10 mouse cellular contexts compared by ENCODE assay signal in genomic region chr2:25877736-25878268, GRCm38 (mm10). TPM values are rescaled to one million over a fixed set of nuclear protein-coding genes. Genes with fewer than 3 reads are reported as not detected.
DNase-seq lines count a peak whose midpoint lies in the region; ATAC-seq lines count a peak whose summit lies in the region.
"Had no signal": no experiment of that assay in that cellular context is flagged by ENCODE, and none has a peak within 500 bp of the region (broad histone marks: within the 10 kb centered on the region; RNA-seq: fewer than 3 reads in every experiment).

No protein-coding gene starts in this region.

- no peaks in the 10 kb centered on the region for H3K36me3 ChIP-seq in heart, embryonic 11.5 days (ENCODE audit: control insufficient read depth, insufficient read depth, low read length)
- H3K36me3 ChIP-seq in forebrain, embryonic 13.5 days (ENCODE audit: poor library complexity, severe bottlenecking): no peaks in the 10 kb centered on the region
- H3K36me3 ChIP-seq in limb, embryonic 15.5 days: no peaks in the 10 kb centered on the region
- H3K36me3 ChIP-seq in stomach, embryonic 16.5 days (ENCODE audit: control insufficient read depth, insufficient read depth, low read length): no peaks in the 10 kb centered on the region

- peak overlapping the region; percentile 59 for H3K4me2 ChIP-seq in heart, embryonic 11.5 days
- H3K4me2 ChIP-seq in forebrain, embryonic 13.5 days: peak overlapping the region; percentile 82
- H3K4me2 ChIP-seq in limb, embryonic 15.5 days: peak overlapping the region; percentile 65
- peak overlapping the region; percentile 53 for H3K4me2 ChIP-seq in stomach, embryonic 16.5 days (ENCODE audit: low read depth, low read length)

- H3K27ac ChIP-seq in heart, embryonic 11.5 days (ENCODE audit: low read depth, low read length): no peak overlapping the region
- H3K27ac ChIP-seq in forebrain, embryonic 13.5 days: no peak overlapping the region
- no peak overlapping the region for H3K27ac ChIP-seq in limb, embryonic 15.5 days
- no peak overlapping the region for H3K27ac ChIP-seq in stomach, embryonic 16.5 days (ENCODE audit: low read length)

- intact Hi-C loops in gastrocnemius, postnatal 36 days (cut with DNase I): no loop called here

- H3K4me3 ChIP-seq in heart, embryonic 11.5 days (ENCODE audit: low read depth, low read length): peak overlapping the region; percentile 28
- peak overlapping the region; percentile 52 for H3K4me3 ChIP-seq in forebrain, embryonic 13.5 days
- H3K4me3 ChIP-seq in limb, embryonic 15.5 days: peak overlapping the region; percentile 39
- peak overlapping the region; percentile 32 for H3K4me3 ChIP-seq in stomach, embryonic 16.5 days (replicated peaks; ENCODE audit: low read length)
- H3K4me3 ChIP-seq: erythroblast, embryonic 14.5 days; megakaryocyte, embryonic 14.5 days had no signal

- no peak for ATAC-seq in heart, embryonic 11.5 days (replicated peaks; ENCODE audit: insufficient number of reproducible peaks, low FRiP score, low TSS enrichment)
- ATAC-seq in forebrain, embryonic 13.5 days: peak; percentile 55
- ATAC-seq in limb, embryonic 15.5 days (ENCODE audit: insufficient number of reproducible peaks, low FRiP score, low TSS enrichment, low read depth): no peak
- ATAC-seq in stomach, embryonic 16.5 days (ENCODE audit: insufficient read depth, low FRiP score): no peak

- no peaks in the 10 kb centered on the region for H3K4me1 ChIP-seq in heart, embryonic 11.5 days (ENCODE audit: control insufficient read depth, insufficient read depth, low read length)
- peaks cover 9% of the 10 kb centered on the region for H3K4me1 ChIP-seq in forebrain, embryonic 13.5 days
- peaks cover 6% of the 10 kb centered on the region for H3K4me1 ChIP-seq in limb, embryonic 15.5 days
- no peaks in the 10 kb centered on the region for H3K4me1 ChIP-seq in stomach, embryonic 16.5 days (ENCODE audit: control insufficient read depth, insufficient read depth, low read length)
- H3K4me1 ChIP-seq: megakaryocyte, embryonic 14.5 days had no signal

- WGBS in heart, embryonic 11.5 days (ENCODE audit: insufficient replicate concordance): 4% methylated on average over 48 of the region's 49 CpGs
- 1% methylated on average over 49 of the region's 49 CpGs for WGBS in forebrain, embryonic 13.5 days
- 2% methylated on average over 49 of the region's 49 CpGs for WGBS in limb, embryonic 15.5 days
- WGBS in stomach, embryonic 16.5 days: 2% methylated on average over 40 of the region's 49 CpGs

- 0 out of 2 replicates have a peak, but pooled peaks cover 5% of the 10 kb centered on the region for H3K9me3 ChIP-seq in heart, embryonic 11.5 days (replicated peaks; ENCODE audit: control insufficient read depth, low read length)
- no peaks in the 10 kb centered on the region for H3K9me3 ChIP-seq in forebrain, embryonic 13.5 days (replicated peaks)
- H3K9me3 ChIP-seq in limb, embryonic 15.5 days: no peaks in the 10 kb centered on the region
- 0 out of 2 replicates have a peak, but pooled peaks cover 4% of the 10 kb centered on the region for H3K9me3 ChIP-seq in stomach, embryonic 16.5 days (replicated peaks; ENCODE audit: control insufficient read depth, low read length)
- H3K9me3 ChIP-seq: megakaryocyte, embryonic 14.5 days had no signal

- H3K9ac ChIP-seq in heart, embryonic 11.5 days (ENCODE audit: low read depth, low read length): no peak overlapping the region
- H3K9ac ChIP-seq in forebrain, embryonic 13.5 days: peak overlapping the region; percentile 70
- H3K9ac ChIP-seq in limb, embryonic 15.5 days: peak overlapping the region; percentile 11; the same call in 1 of the 2 replicates
- peak overlapping the region; percentile 56 for H3K9ac ChIP-seq in stomach, embryonic 16.5 days (ENCODE audit: low read length)

- DNase-seq in heart, adult 11 months: no peak
- peak; percentile 17 for DNase-seq in adrenal gland, postnatal 25 days
- DNase-seq in urinary bladder, postnatal 10 days (ENCODE audit: low spot score): no peak
- DNase-seq in gastrocnemius, postnatal 36 days: no peak

- peaks cover 46% of the 10 kb centered on the region for H3K27me3 ChIP-seq in heart, embryonic 11.5 days (ENCODE audit: control insufficient read depth, insufficient read depth, low read length)
- peaks cover 31% of the 10 kb centered on the region for H3K27me3 ChIP-seq in forebrain, embryonic 13.5 days
- H3K27me3 ChIP-seq in limb, embryonic 15.5 days: peaks cover 43% of the 10 kb centered on the region
- peaks cover 35% of the 10 kb centered on the region for H3K27me3 ChIP-seq in stomach, embryonic 16.5 days (ENCODE audit: control insufficient read depth, insufficient read depth, low read length)

RNA-seq across cellular contexts. Expression of gene Kcnt1, which starts 14.3 kb away (rescaled TPM):
- polyA plus RNA-seq in heart, embryonic 11.5 days (2014; fragmentation: Nextera tagmentation; extraction: Ambion mirVana): 0.04 TPM in 1 of 2 replicates, not detected in the other
- 2.7 and 5.2 TPM in 2 replicates for total RNA-seq in adrenal gland, postnatal 25 days (2021)
- 3.2 and 4.5 TPM in 2 replicates for polyA plus RNA-seq in forebrain, embryonic 13.5 days (2015; fragmentation: Nextera tagmentation; extraction: Ambion mirVana)
- polyA plus RNA-seq in limb, embryonic 15.5 days (2015; fragmentation: Nextera tagmentation; extraction: Ambion mirVana): 0.20 and 0.21 TPM in 2 replicates
- polyA plus RNA-seq in stomach, embryonic 16.5 days (2015; fragmentation: Nextera tagmentation; extraction: Ambion mirVana): 0.65 and 0.90 TPM in 2 replicates
- total RNA-seq in gastrocnemius, postnatal 36 days (2021): under 1 TPM in 1 of 2 experiments, not detected in 1; 0.20 TPM
- polyA plus RNA-seq: erythroblast, embryonic 14.5 days had no signal

RNA-seq across cellular contexts. Expression of gene Sohlh1, which starts 30.8 kb away (rescaled TPM):
- polyA plus RNA-seq in heart, embryonic 11.5 days (2014; fragmentation: Nextera tagmentation; extraction: Ambion mirVana): not detected in 2 replicates
- total RNA-seq in adrenal gland, postnatal 25 days (2021): not detected in 2 replicates
- not detected in 2 replicates for polyA plus RNA-seq in forebrain, embryonic 13.5 days (2015; fragmentation: Nextera tagmentation; extraction: Ambion mirVana)
- polyA plus RNA-seq in limb, embryonic 15.5 days (2015; fragmentation: Nextera tagmentation; extraction: Ambion mirVana): not detected in 2 replicates
- 0.13 TPM in 1 of 2 replicates, not detected in the other for polyA plus RNA-seq in stomach, embryonic 16.5 days (2015; fragmentation: Nextera tagmentation; extraction: Ambion mirVana)
- not detected for total RNA-seq in gastrocnemius, postnatal 36 days (2021)
- polyA plus RNA-seq: erythroblast, embryonic 14.5 days had no signal

RNA-seq across cellular contexts. Expression of gene Lcn9, which starts 54.8 kb away (rescaled TPM):
- polyA plus RNA-seq in heart, embryonic 11.5 days (2014; fragmentation: Nextera tagmentation; extraction: Ambion mirVana): not detected in 2 replicates
- not detected in 2 replicates for total RNA-seq in adrenal gland, postnatal 25 days (2021)
- not detected in 2 replicates for polyA plus RNA-seq in forebrain, embryonic 13.5 days (2015; fragmentation: Nextera tagmentation; extraction: Ambion mirVana)
- polyA plus RNA-seq in limb, embryonic 15.5 days (2015; fragmentation: Nextera tagmentation; extraction: Ambion mirVana): not detected in 2 replicates
- not detected in 2 replicates for polyA plus RNA-seq in stomach, embryonic 16.5 days (2015; fragmentation: Nextera tagmentation; extraction: Ambion mirVana)
- total RNA-seq in gastrocnemius, postnatal 36 days (2021): not detected
- polyA plus RNA-seq: erythroblast, embryonic 14.5 days had no signal
